Mouse (Mus musculus): ENCODE measurements around the gene Wfikkn2.

DNA sequence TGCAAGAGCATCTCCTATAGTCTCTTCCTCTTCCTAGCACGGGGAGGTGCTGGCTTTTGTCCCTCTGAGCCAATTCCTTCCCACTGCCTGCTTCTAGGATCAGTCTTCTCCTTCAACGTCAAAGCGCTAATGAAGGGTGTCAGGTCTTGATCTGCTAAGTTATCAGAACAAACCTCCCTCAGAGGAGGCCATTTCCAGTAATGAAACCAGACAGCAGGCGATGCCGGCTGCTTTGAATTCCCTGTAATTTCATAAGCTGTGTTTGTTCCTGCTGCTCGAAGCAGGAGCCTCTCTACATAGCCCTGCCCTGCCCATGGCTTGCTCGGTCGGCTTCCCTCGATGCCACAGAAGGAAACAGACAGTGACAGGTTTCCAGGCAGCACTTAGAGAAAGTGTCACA, 1.4 kb downstream of the Wfikkn2 start:
- no peak for TF ChIP-seq CTCF (IDR thresholded peaks at IDR 0.05; ENCODE audit: low read depth, low read length)
- TF ChIP-seq POLR2A (IDR thresholded peaks at IDR 0.05; ENCODE audit: borderline replicate concordance, low read depth, low read length) = no peak

All from bone marrow macrophage, adult 2 months (primary cell).